Mouse (Mus musculus): ENCODE data around the gene Hist2h2ac. TPM values are rescaled to one million over a fixed set of nuclear protein-coding genes. Genes with fewer than 3 reads are reported as not detected.
A peak's percentile ranks its signal among the peaks of the same experiment; 100 is the strongest.
"Not testable (repeated sequence)": the region's sequence is repeated elsewhere in the genome, so short reads cannot be mapped to it uniquely, and the experiment has no call there.

Hist2h2ac gene
- polyA plus RNA-seq (2014; fragmentation: Nextera tagmentation; extraction: Ambion mirVana), result 7.9 and 9.7 TPM in 2 replicates

DNA sequence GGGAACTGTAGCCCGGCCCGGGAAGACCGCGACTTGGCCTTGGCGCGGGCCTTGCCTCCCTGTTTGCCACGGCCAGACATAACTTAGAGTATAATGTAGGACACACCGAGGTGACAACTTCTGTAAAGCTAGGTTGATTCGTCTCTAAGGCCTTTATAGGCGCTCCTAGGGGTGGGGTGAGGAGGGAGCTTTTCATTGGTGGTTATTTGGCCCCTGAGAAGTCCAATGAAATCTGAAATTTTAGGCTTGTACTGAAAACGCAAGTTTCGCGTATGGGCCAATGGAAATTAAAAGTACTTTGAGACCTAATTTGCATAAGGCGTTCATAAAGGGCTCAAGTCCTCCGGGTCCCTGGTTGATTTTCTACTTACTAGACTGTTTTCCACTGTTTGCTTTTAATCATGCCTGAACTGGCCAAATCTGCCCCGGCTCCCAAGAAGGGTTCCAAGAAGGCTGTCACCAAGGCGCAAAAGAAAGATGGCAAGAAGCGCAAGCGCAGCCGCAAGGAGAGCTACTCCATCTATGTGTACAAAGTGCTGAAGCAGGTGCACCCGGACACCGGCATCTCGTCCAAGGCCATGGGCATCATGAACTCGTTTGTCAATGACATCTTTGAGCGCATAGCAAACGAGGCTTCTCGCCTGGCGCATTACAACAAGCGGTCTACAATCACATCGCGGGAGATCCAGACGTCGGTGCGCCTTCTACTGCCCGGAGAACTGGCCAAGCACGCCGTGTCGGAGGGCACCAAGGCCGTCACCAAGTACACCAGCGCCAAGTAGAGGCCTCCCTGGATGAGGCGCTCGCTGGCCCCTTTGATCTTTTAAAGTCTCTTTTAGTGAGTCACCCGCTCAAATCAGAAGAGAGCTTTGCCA is at the start of gene Hist2h2ac, which contains the start of gene Hist2h2be:
Gene Hist2h2ac, minus strand, starts transcription at position 116 of the 875 bp plus-strand sequence.
Gene Hist2h2be, plus strand, starts transcription at position 355 of the 875 bp plus-strand sequence.
- Histone ChIP-seq H3K36me3 (ENCODE audit: control insufficient read depth, insufficient read depth, low read length) (no peaks in the 10 kb centered on the region), H3K9me3 (ENCODE audit: control insufficient read depth, low read length) (no peaks in the 10 kb centered on the region), H3K27ac (ENCODE audit: low read depth) (peak within 1 kb of the TSS; percentile 98), H3K4me2 (ENCODE audit: low read length) (peak within 1 kb of the TSS; percentile 59), H3K4me1 (replicated peaks; ENCODE audit: control insufficient read depth, insufficient read depth, low read length) (peaks cover 12% of the 10 kb centered on the region; the same call in 1 of the 2 replicates), H3K4me3 (ENCODE audit: low read depth, low read length) (peak within 1 kb of the TSS; percentile 69), H3K9ac (ENCODE audit: low read length) (peak within 1 kb of the TSS; percentile 97), H3K27me3 (replicated peaks; ENCODE audit: control insufficient read depth, insufficient read depth, low read length) (no peaks in the 10 kb centered on the region)
- WGBS, result under 1% methylated on average over 43 of the region's 43 CpGs
- ATAC-seq (replicated peaks; ENCODE audit: low FRiP score, low TSS enrichment, low read depth) (peak; percentile 87), DNase-seq (ENCODE audit: low spot score) (peak; percentile 91)

DNA sequence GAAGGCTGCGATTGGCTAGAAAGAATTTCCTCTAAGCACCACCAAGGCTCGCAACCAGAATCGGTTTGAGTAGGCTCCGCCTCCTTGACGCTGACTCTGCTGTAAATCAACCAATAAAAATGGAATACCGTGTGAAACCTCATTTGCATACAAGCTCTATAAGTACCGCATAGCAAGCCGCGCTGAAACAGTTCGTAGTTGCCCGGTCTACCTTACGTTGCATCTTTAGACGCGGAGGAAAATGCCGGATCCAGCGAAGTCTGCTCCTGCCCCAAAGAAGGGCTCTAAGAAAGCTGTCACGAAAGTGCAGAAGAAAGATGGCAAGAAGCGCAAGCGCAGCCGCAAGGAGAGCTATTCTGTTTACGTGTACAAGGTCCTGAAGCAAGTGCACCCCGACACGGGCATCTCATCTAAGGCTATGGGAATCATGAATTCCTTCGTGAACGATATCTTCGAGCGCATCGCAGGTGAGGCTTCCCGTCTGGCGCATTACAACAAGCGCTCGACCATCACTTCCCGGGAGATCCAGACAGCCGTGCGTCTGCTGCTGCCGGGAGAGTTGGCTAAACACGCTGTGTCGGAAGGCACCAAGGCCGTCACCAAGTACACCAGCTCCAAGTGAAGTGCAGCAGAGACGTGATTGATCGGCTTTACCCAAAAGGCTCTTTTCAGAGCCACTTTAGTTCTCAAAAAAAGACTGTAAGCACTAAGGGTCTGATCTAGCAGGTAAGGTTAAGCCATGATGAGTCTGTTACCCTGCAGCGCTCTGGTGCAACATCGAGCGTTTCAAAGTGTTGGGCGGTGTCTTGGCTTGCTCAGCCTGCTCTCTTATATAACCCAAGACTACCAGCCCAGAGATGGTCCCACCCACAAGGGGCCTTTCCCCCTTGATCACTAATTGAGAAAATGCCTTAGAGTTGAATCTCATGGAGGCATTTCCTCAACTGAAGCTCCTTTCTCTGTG is 49.1 kb upstream of the Hist2h2ac start, which contains the start of gene Hist2h2bb:
Gene Hist2h2bb, plus strand, starts transcription at position 242 of the 964 bp plus-strand sequence.
- Histone ChIP-seq H3K4me2 (ENCODE audit: low read length) (peak within 1 kb of the TSS; percentile 90), H3K27ac (ENCODE audit: low read depth) (peak within 1 kb of the TSS; percentile 98), H3K9ac (ENCODE audit: low read length) (peak within 1 kb of the TSS; percentile 82), H3K36me3 (ENCODE audit: control insufficient read depth, insufficient read depth, low read length) (no peaks in the 10 kb centered on the region), H3K27me3 (replicated peaks; ENCODE audit: control insufficient read depth, insufficient read depth, low read length) (no peaks in the 10 kb centered on the region), H3K4me1 (replicated peaks; ENCODE audit: control insufficient read depth, insufficient read depth, low read length) (peaks cover 10% of the 10 kb centered on the region), H3K9me3 (ENCODE audit: control insufficient read depth, low read length) (no peaks in the 10 kb centered on the region), H3K4me3 (ENCODE audit: low read depth, low read length) (peak within 1 kb of the TSS; percentile 58)
- ATAC-seq (replicated peaks; ENCODE audit: low FRiP score, low TSS enrichment, low read depth), result peak; percentile 95
- DNase-seq (ENCODE audit: low spot score), result peak; percentile 98
- under 1% methylated on average over 45 of the region's 45 CpGs for WGBS

DNA sequence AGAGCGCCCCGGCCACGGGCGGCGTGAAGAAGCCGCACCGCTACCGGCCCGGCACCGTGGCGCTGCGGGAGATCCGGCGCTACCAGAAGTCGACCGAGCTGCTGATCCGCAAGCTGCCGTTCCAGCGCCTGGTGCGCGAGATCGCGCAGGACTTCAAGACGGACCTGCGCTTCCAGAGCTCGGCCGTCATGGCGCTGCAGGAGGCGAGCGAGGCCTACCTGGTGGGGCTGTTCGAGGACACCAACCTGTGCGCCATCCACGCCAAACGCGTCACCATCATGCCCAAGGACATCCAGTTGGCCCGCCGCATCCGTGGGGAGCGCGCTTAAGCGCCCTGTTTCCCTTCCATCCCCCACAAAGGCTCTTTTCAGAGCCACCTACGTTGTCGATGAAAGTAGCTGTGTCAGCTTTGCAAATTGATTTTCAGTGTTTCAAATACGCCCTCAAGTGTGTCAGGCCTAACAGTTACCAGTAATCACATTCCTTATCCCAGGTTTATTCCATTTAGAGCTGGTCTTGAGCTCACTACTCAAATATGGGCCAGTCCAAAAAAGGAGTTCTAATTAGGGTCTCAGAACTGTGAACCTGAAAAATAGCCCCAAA is 48.2 kb upstream of the Hist2h2ac start:
- H3K9me3 ChIP-seq (ENCODE audit: control insufficient read depth, low read length); H3K36me3 ChIP-seq (ENCODE audit: control insufficient read depth, insufficient read depth, low read length); H3K27me3 ChIP-seq (replicated peaks; ENCODE audit: control insufficient read depth, insufficient read depth, low read length): not testable (repeated sequence)
- Histone ChIP-seq H3K27ac (ENCODE audit: low read depth) (peak overlapping the region; percentile 98), H3K9ac (ENCODE audit: low read length) (peak overlapping the region; percentile 82), H3K4me1 (replicated peaks; ENCODE audit: control insufficient read depth, insufficient read depth, low read length) (peaks cover 19% of the 10 kb centered on the region), H3K4me3 (ENCODE audit: low read depth, low read length) (peak overlapping the region; percentile 58), H3K4me2 (ENCODE audit: low read length) (peak overlapping the region; percentile 90)
- WGBS, result 0% methylated on average over 9 of the region's 44 CpGs
- ATAC-seq (replicated peaks; ENCODE audit: low FRiP score, low TSS enrichment, low read depth), result peak; percentile 46; the same call in 1 of the 2 replicates
- DNase-seq (ENCODE audit: low spot score), result peak; percentile 72

DNA sequence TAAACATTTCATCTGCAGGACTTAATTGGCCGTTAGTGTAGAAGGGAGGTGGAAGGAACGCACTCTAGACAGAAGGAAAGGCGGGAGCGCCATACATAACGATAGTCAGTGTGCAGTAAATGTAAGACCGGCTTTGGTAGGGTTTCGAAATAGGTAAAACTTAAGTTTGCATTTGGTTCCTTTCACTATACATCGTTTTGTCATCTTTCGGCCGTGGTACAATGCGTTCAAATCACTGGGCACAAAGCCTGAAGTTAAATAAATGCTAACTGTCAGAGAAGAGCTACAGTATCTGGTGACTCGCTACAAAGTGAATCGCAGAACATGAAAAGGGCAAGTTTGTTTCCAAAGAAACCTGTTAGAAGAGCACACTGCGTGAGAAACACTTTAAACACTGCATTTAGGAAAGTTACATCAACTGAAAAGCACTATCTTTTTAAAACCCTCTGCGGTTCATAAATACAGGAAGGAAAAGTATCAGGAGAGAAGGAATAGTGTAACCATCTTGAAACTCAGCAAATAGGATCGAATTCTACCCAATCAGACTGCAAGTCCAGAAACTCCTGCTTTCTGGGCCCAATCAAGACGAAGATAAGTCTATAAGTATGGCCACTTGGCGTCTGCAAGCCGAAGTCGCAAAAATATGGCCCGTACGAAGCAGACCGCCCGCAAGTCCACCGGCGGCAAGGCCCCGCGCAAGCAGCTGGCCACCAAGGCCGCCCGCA is 47.5 kb upstream of the Hist2h2ac start, which contains the start of gene Hist2h3b:
Gene Hist2h3b, plus strand, starts transcription at position 604 of the 725 bp plus-strand sequence.
- WGBS, result 20% methylated on average over 27 of the region's 30 CpGs
- H3K9ac ChIP-seq (ENCODE audit: low read length), result peak within 1 kb of the TSS; percentile 82

GRCm38 (mm10) chr3:96267541-96267940 is 46.9 kb upstream of the Hist2h2ac start:
- 0 out of 2 replicates have a peak overlapping the region, but pooled peaks have one; percentile 38 for H3K4me3 ChIP-seq (ENCODE audit: low read depth, low read length)
- no peaks in the 10 kb centered on the region for H3K9me3 ChIP-seq (ENCODE audit: control insufficient read depth, low read length)
- peak overlapping the region; percentile 93 for H3K27ac ChIP-seq (ENCODE audit: low read depth)
- peak overlapping the region; percentile 48; the same call in 1 of the 2 replicates for H3K9ac ChIP-seq (ENCODE audit: low read length)
- ATAC-seq (replicated peaks; ENCODE audit: low FRiP score, low TSS enrichment, low read depth), result no peak
- peaks cover 21% of the 10 kb centered on the region for H3K4me1 ChIP-seq (replicated peaks; ENCODE audit: control insufficient read depth, insufficient read depth, low read length)
- 78% methylated on average over 4 of the region's 4 CpGs for WGBS
- H3K27me3 ChIP-seq (replicated peaks; ENCODE audit: control insufficient read depth, insufficient read depth, low read length), result no peaks in the 10 kb centered on the region
- H3K4me2 ChIP-seq (ENCODE audit: low read length), result peak overlapping the region; percentile 53
- H3K36me3 ChIP-seq (ENCODE audit: control insufficient read depth, insufficient read depth, low read length), result no peaks in the 10 kb centered on the region
- no peak for DNase-seq (ENCODE audit: low spot score)

More for the DNA sequence above, 47.5 kb upstream of the Hist2h2ac start, which contains the start of gene Hist2h3b:
- H3K36me3 ChIP-seq (ENCODE audit: control insufficient read depth, insufficient read depth, low read length), result no peaks in the 10 kb centered on the region
- no peaks in the 10 kb centered on the region for H3K9me3 ChIP-seq (ENCODE audit: control insufficient read depth, low read length)
- ATAC-seq (replicated peaks; ENCODE audit: low FRiP score, low TSS enrichment, low read depth) (peak; percentile 56; the same call in 1 of the 2 replicates), DNase-seq (ENCODE audit: low spot score) (peak; percentile 89)
- H3K4me1 ChIP-seq (replicated peaks; ENCODE audit: control insufficient read depth, insufficient read depth, low read length), result peaks cover 21% of the 10 kb centered on the region
- H3K4me2 ChIP-seq (ENCODE audit: low read length), result peak within 1 kb of the TSS; percentile 90
- peak within 1 kb of the TSS; percentile 98 for H3K27ac ChIP-seq (ENCODE audit: low read depth)
- H3K27me3 ChIP-seq (replicated peaks; ENCODE audit: control insufficient read depth, insufficient read depth, low read length), result no peaks in the 10 kb centered on the region
- H3K4me3 ChIP-seq (ENCODE audit: low read depth, low read length), result peak within 1 kb of the TSS; percentile 58

DNA sequence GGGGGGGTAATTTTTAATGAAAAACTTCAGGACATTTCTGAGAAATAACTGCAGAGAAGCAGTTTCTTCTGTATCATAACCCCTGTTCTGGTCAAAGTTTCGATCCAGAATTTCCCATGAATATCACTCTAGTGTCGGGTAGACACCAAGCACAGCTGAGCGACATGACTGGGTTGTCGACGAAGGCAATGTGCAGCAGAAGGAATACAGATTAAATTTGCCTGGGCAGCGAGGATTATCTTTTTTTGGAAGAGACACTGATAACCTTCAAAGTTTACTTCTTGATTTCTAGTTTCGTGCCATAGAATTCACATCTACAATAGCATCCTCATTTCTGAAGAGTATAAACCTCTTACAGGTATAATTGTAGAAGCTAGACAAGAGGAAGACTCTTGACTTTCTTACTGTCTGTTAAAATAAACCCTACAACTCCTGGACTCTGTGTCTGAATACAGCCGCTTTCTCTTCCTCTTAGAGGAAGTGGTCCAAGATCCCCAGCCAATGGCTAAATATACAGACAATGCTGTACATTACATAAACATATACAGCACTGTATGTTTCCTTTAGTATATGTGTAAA is 45.5 kb upstream of the Hist2h2ac start:
- 90% methylated on average over 8 of the region's 8 CpGs for WGBS
- no peak for ATAC-seq (replicated peaks; ENCODE audit: low FRiP score, low TSS enrichment, low read depth)
- no peak overlapping the region for H3K27ac ChIP-seq (ENCODE audit: low read depth)
- no peaks in the 10 kb centered on the region for H3K27me3 ChIP-seq (replicated peaks; ENCODE audit: control insufficient read depth, insufficient read depth, low read length)
- H3K9me3 ChIP-seq (ENCODE audit: control insufficient read depth, low read length), result no peaks in the 10 kb centered on the region
- peaks cover 31% of the 10 kb centered on the region for H3K4me1 ChIP-seq (replicated peaks; ENCODE audit: control insufficient read depth, insufficient read depth, low read length)
- no peaks in the 10 kb centered on the region for H3K36me3 ChIP-seq (ENCODE audit: control insufficient read depth, insufficient read depth, low read length)
- H3K4me2 ChIP-seq (ENCODE audit: low read length), result no peak overlapping the region
- no peak overlapping the region for H3K4me3 ChIP-seq (ENCODE audit: low read depth, low read length)
- no peak overlapping the region for H3K9ac ChIP-seq (ENCODE audit: low read length)
- no peak for DNase-seq (ENCODE audit: low spot score)

DNA sequence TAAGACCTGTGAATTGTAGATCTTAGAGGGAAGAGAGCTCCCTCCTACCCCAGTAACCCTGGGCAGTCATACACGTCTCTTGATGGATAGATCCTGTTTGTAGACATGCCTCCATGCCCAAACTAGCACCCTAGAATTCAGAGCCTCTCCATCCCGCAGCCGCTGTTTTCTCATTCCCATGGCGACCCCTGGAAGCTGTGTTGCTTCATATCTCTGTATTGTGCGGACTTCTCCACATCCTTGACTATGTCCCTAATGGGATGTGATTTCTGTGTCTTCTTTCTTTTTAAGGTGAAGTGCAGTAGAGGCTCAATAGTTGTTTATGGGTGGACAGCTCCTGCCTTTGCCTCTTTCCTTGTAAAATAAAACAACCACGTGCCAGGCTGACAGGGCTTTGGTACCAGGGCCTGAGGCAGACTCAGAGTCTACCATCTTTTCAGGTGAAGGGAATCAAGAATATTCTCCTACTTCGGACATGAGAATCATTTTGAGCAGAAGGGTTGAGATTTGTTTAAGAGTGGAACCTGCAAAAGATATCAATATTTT is 43.8 kb upstream of the Hist2h2ac start:
- no peaks in the 10 kb centered on the region for H3K27me3 ChIP-seq (replicated peaks; ENCODE audit: control insufficient read depth, insufficient read depth, low read length)
- peak overlapping the region; percentile 68 for H3K4me2 ChIP-seq (ENCODE audit: low read length)
- peak overlapping the region; percentile 96 for H3K27ac ChIP-seq (ENCODE audit: low read depth)
- H3K9ac ChIP-seq (ENCODE audit: low read length), result peak overlapping the region; percentile 85
- no peaks in the 10 kb centered on the region for H3K36me3 ChIP-seq (ENCODE audit: control insufficient read depth, insufficient read depth, low read length)
- peak overlapping the region; percentile 63 for H3K4me3 ChIP-seq (ENCODE audit: low read depth, low read length)
- no peak for ATAC-seq (replicated peaks; ENCODE audit: low FRiP score, low TSS enrichment, low read depth)
- 70% methylated on average over 7 of the region's 7 CpGs for WGBS
- DNase-seq (ENCODE audit: low spot score), result no peak
- peaks cover 28% of the 10 kb centered on the region for H3K4me1 ChIP-seq (replicated peaks; ENCODE audit: control insufficient read depth, insufficient read depth, low read length)
- no peaks in the 10 kb centered on the region for H3K9me3 ChIP-seq (ENCODE audit: control insufficient read depth, low read length)

Data from intestine, embryonic 14.5 days (tissue).